Comparison of ENCODE assay signal across 18 mouse cellular contexts in genomic region chr10:23211381-23211780, GRCm38 (mm10).
DNase-seq lines count a peak whose midpoint lies in the region; TF ChIP-seq lines count a peak whose summit lies in the region.
"Had no signal": no experiment of that assay in that cellular context is flagged by ENCODE, and none has a peak within 500 bp of the region (broad histone marks: within the 10 kb centered on the region; RNA-seq: fewer than 3 reads in every experiment).

No protein-coding gene starts in this region.

- H3K27ac ChIP-seq in gastrocnemius, adult 2 months = peak overlapping the region; percentile 67
- H3K27ac ChIP-seq: embryonic facial prominence, embryonic 12.5 days; forebrain, embryonic 12.5 days; heart, adult 2 months; heart, embryonic 15.5 days; hindbrain, embryonic 10.5 days; hindbrain, embryonic 14.5 days; intestine, embryonic 15.5 days had no signal

- peak; percentile 73 to 79 for DNase-seq in cerebellum, postnatal 14 days
- no peak for DNase-seq in cerebellum, adult 8-10 months
- DNase-seq in gastrocnemius, adult 2 months = peak; percentile 85
- peak; percentile 54 for DNase-seq in gastrocnemius, postnatal 14 days
- peak; percentile 86 for DNase-seq in skeletal muscle tissue, adult 2 months (ENCODE audit: low read depth, low spot score)
- no peak for DNase-seq in lung, adult 18-20 months
- DNase-seq in embryo, embryonic 10.5 days (ENCODE audit: low spot score) = no peak
- DNase-seq: adrenal gland, postnatal 10 days; cerebellum, adult 11 months; forebrain, postnatal 0 days; heart, adult 2 months; kidney, adult 18-20 months had no signal

- TF ChIP-seq CTCF in gastrocnemius, adult 2 months (IDR thresholded peaks at IDR 0.05) = no peak

- no peak overlapping the region for H3K4me3 ChIP-seq in gastrocnemius, adult 2 months
- H3K4me3 ChIP-seq: embryonic facial prominence, embryonic 12.5 days; forebrain, embryonic 12.5 days; heart, adult 2 months; heart, embryonic 15.5 days; hindbrain, embryonic 10.5 days; intestine, embryonic 15.5 days had no signal

- intact Hi-C loops in gastrocnemius, adult 2 months (cut with DNase I) = no loop called here
- intact Hi-C loops in gastrocnemius, postnatal 14 days (cut with DNase I; ENCODE audit: low total_unique reads) = no loop called here

Comparison
In these comparisons a context has a peak if more than half of its experiments do, and no peak if none do; other contexts are left out.
1. DNase-seq: peak in cerebellum, postnatal 14 days (2 of 2), gastrocnemius, adult 2 months (single experiment), gastrocnemius, postnatal 14 days (single experiment) and skeletal muscle tissue, adult 2 months (single experiment); none in cerebellum, adult 8-10 months (single experiment), lung, adult 18-20 months (0 of 2) and embryo, embryonic 10.5 days (single experiment).